ENCODE assay signal across 8 mouse cellular contexts in genomic region chr2:48950316-48950880, GRCm38 (mm10). TPM values are rescaled to one million over a fixed set of nuclear protein-coding genes. Genes with fewer than 3 reads are reported as not detected.
A peak's percentile ranks its signal among the peaks of the same experiment; 100 is the strongest.
DNase-seq lines count a peak whose midpoint lies in the region; ATAC-seq and TF ChIP-seq lines count a peak whose summit lies in the region.

No protein-coding gene starts in this region.

- no peak for ATAC-seq in heart, embryonic 15.5 days (replicated peaks; ENCODE audit: insufficient number of reproducible peaks, insufficient read depth, low FRiP score, low read depth)
- no peak for ATAC-seq in liver, embryonic 16.5 days (ENCODE audit: low read depth)
- no peak for ATAC-seq in stomach, embryonic 16.5 days (ENCODE audit: insufficient read depth, low FRiP score)

- no peaks in the 10 kb centered on the region for H3K36me3 ChIP-seq in heart, embryonic 15.5 days
- H3K36me3 ChIP-seq in liver, embryonic 16.5 days (ENCODE audit: control insufficient read depth, insufficient read depth), result no peaks in the 10 kb centered on the region
- H3K36me3 ChIP-seq in stomach, embryonic 16.5 days (ENCODE audit: control insufficient read depth, insufficient read depth, low read length), result no peaks in the 10 kb centered on the region

- no peak for TF ChIP-seq CTCF in left cerebral cortex, adult 2 months (IDR thresholded peaks at IDR 0.05)

- no peaks in the 10 kb centered on the region for H3K27me3 ChIP-seq in heart, embryonic 15.5 days
- H3K27me3 ChIP-seq in liver, embryonic 16.5 days (ENCODE audit: control insufficient read depth, insufficient read depth, low read depth, low read length), result no peaks in the 10 kb centered on the region
- no peaks in the 10 kb centered on the region for H3K27me3 ChIP-seq in stomach, embryonic 16.5 days (ENCODE audit: control insufficient read depth, insufficient read depth, low read length)

- H3K4me2 ChIP-seq in heart, embryonic 15.5 days, result peak overlapping the region; percentile 75
- peak overlapping the region; percentile 77 for H3K4me2 ChIP-seq in liver, embryonic 16.5 days (ENCODE audit: low read depth, low read length)
- H3K4me2 ChIP-seq in stomach, embryonic 16.5 days (ENCODE audit: low read depth, low read length), result peak overlapping the region; percentile 65

- intact Hi-C loops in left cerebral cortex, adult 2 months (cut with DNase I), result no loop called here

- DNase-seq in left cerebral cortex, adult 2 months (ENCODE audit: extremely low spot score in 1 of 2, low spot score in 2 of 2), result no peak
- DNase-seq in left cerebral cortex, adult 8-10 months (ENCODE audit: low spot score in 2 of 2), result no peak
- DNase-seq in brain, adult 2 months (ENCODE audit: low read depth, low spot score), result peak; percentile 24
- DNase-seq in ovary, postnatal 10 days (ENCODE audit: low spot score), result no peak
- no peak for DNase-seq in right cerebral cortex, postnatal 10 days (ENCODE audit: low spot score in 2 of 2)

- 9% methylated on average over 5 of the region's 6 CpGs for WGBS in heart, embryonic 15.5 days
- WGBS in liver, embryonic 16.5 days (ENCODE audit: insufficient replicate concordance), result 4% methylated on average over 6 of the region's 6 CpGs
- 1% methylated on average over 6 of the region's 6 CpGs for WGBS in stomach, embryonic 16.5 days

- H3K9me3 ChIP-seq in heart, embryonic 15.5 days (replicated peaks), result no peaks in the 10 kb centered on the region
- no peaks in the 10 kb centered on the region for H3K9me3 ChIP-seq in liver, embryonic 16.5 days (replicated peaks; ENCODE audit: control insufficient read depth, low read length)
- H3K9me3 ChIP-seq in stomach, embryonic 16.5 days (replicated peaks; ENCODE audit: control insufficient read depth, low read length), result no peaks in the 10 kb centered on the region

- H3K9ac ChIP-seq in heart, embryonic 15.5 days, result peak overlapping the region; percentile 86
- peak overlapping the region; percentile 96 for H3K9ac ChIP-seq in liver, embryonic 16.5 days (ENCODE audit: low read depth, low read length)
- H3K9ac ChIP-seq in stomach, embryonic 16.5 days (ENCODE audit: low read length), result peak overlapping the region; percentile 96

- H3K27ac ChIP-seq in left cerebral cortex, adult 2 months, result peak overlapping the region; percentile 97
- peak overlapping the region; percentile 98 for H3K27ac ChIP-seq in heart, embryonic 15.5 days
- H3K27ac ChIP-seq in liver, embryonic 16.5 days (ENCODE audit: low read length), result peak overlapping the region; percentile 86
- H3K27ac ChIP-seq in stomach, embryonic 16.5 days (ENCODE audit: low read length), result peak overlapping the region; percentile 98

- peak overlapping the region; percentile 85 for H3K4me3 ChIP-seq in left cerebral cortex, adult 2 months
- peak overlapping the region; percentile 92 for H3K4me3 ChIP-seq in heart, embryonic 15.5 days
- H3K4me3 ChIP-seq in liver, embryonic 16.5 days (ENCODE audit: low read depth, low read length), result peak overlapping the region; percentile 100
- peak overlapping the region; percentile 95 for H3K4me3 ChIP-seq in stomach, embryonic 16.5 days (replicated peaks; ENCODE audit: low read length)

- peaks cover 9% of the 10 kb centered on the region for H3K4me1 ChIP-seq in heart, embryonic 15.5 days (replicated peaks)
- H3K4me1 ChIP-seq in liver, embryonic 16.5 days (ENCODE audit: control insufficient read depth, low read depth, low read length), result peaks cover 2% of the 10 kb centered on the region
- peaks cover 3% of the 10 kb centered on the region for H3K4me1 ChIP-seq in stomach, embryonic 16.5 days (ENCODE audit: control insufficient read depth, insufficient read depth, low read length)

RNA-seq across cellular contexts. Expression of gene Orc4, which starts 0.3 kb away (rescaled TPM):
- 10 to 100 TPM; 68.1 to 86.5 TPM for total RNA-seq in left cerebral cortex, adult 2 months (2021)
- total RNA-seq in left cerebral cortex, adult 8-10 months (2022), result 10 to 100 TPM; 64.0 to 75.0 (median 68.9) TPM
- polyA plus RNA-seq in heart, embryonic 15.5 days (2015; fragmentation: Nextera tagmentation; extraction: Ambion mirVana), result 71.7 and 73.9 TPM in 2 replicates
- 28.1 and 34.7 TPM in 2 replicates for polyA plus RNA-seq in liver, embryonic 16.5 days (2015; fragmentation: Nextera tagmentation; extraction: Ambion mirVana)
- polyA plus RNA-seq in stomach, embryonic 16.5 days (2015; fragmentation: Nextera tagmentation; extraction: Ambion mirVana), result 90.8 and 102 TPM in 2 replicates

RNA-seq across cellular contexts. Expression of gene Mbd5, which starts 1.1 kb away (rescaled TPM):
- 100 to 1,000 TPM; 130 to 132 TPM for total RNA-seq in left cerebral cortex, adult 2 months (2021)
- total RNA-seq in left cerebral cortex, adult 8-10 months (2022), result 100 to 1,000 TPM; 105 to 146 (median 122) TPM
- polyA plus RNA-seq in heart, embryonic 15.5 days (2015; fragmentation: Nextera tagmentation; extraction: Ambion mirVana), result 18.1 and 22.3 TPM in 2 replicates
- 6.6 and 7.3 TPM in 2 replicates for polyA plus RNA-seq in liver, embryonic 16.5 days (2015; fragmentation: Nextera tagmentation; extraction: Ambion mirVana)
- 26.4 and 27.5 TPM in 2 replicates for polyA plus RNA-seq in stomach, embryonic 16.5 days (2015; fragmentation: Nextera tagmentation; extraction: Ambion mirVana)
